Mouse (Mus musculus) neural tube, embryonic 15.5 days (tissue): ENCODE results near the gene Acta1. TPM values are rescaled to one million over a fixed set of nuclear protein-coding genes. Genes with fewer than 3 reads are reported as not detected.

ENCODE experiments used
- ATAC-seq: fragments of 200-750 bp; cut with Nextera tagmentation; 2 replicates; pipeline ENCODE4 v1.8.0; 2017; ENCODE audit warnings: mild to moderate bottlenecking, moderate TSS enrichment, moderate library complexity; ENCODE audit not compliant: low FRiP score
- H3K27ac ChIP-seq: fragments of 300-500 bp; sonication (generic); replicated peaks from 2 replicates; pipeline ENCODE4 v1.5.1; 2015; ENCODE audit warnings: mild to moderate bottlenecking, inconsistent platforms
- H3K27me3 ChIP-seq: fragments of 300-500 bp; sonication (generic); replicated peaks from 2 replicates; pipeline ENCODE4 v1.6.1; 2015; ENCODE audit warnings: inconsistent platforms
- H3K36me3 ChIP-seq: fragments of 300-500 bp; sonication (generic); 2 replicates; pipeline ENCODE4 v1.6.1; 2015; ENCODE audit warnings: inconsistent platforms
- H3K4me1 ChIP-seq: fragments of 300-500 bp; sonication (generic); 2 replicates; pipeline ENCODE4 v1.6.1; 2015; ENCODE audit warnings: inconsistent platforms
- H3K4me2 ChIP-seq: fragments of 300-500 bp; sonication (generic); 2 replicates; pipeline ENCODE4 v1.6.1; 2015; ENCODE audit warnings: inconsistent platforms, mild to moderate bottlenecking, moderate library complexity
- H3K4me3 ChIP-seq: fragments of 300-500 bp; sonication (generic); replicated peaks from 2 replicates; pipeline ENCODE4 v1.5.1; 2015; ENCODE audit warnings: mild to moderate bottlenecking, inconsistent platforms
- H3K9ac ChIP-seq: fragments of 300-500 bp; sonication (generic); replicated peaks from 2 replicates; pipeline ENCODE4 v1.6.1; 2015; ENCODE audit warnings: mild to moderate bottlenecking, inconsistent platforms
- H3K9me3 ChIP-seq: fragments of 300-500 bp; sonication (generic); replicated peaks from 2 replicates; pipeline ENCODE4 v1.6.1; 2016; ENCODE audit warnings: inconsistent platforms
- WGBS: fragments of 180-500 bp; shearing (Covaris S2); methylation state at CpG from one replicate; pipeline ENCODE4 v1.1.7; 2015; ENCODE audit warnings: mixed read lengths; 5-methylcytosine and 5-hydroxymethylcytosine counted together
- polyA plus RNA-seq: library from polyadenylated mRNA; unstranded; fragments of >200 nt; fragmentation: Nextera tagmentation; extraction: Ambion mirVana; gene quantifications from 2 replicates; pipeline ENCODE4 v1.2.1, GENCODE M21; 2015

Gene Acta1
- 92.7 and 174 TPM in 2 replicates for polyA plus RNA-seq

GRCm38 (mm10) chr8:123894502-123895097 is at the start of gene Acta1:
Gene Acta1 (minus strand): TSS chr8:123894751.
- H3K4me2 ChIP-seq: no peak within 1 kb of the TSS
- no peak within 1 kb of the TSS for H3K27ac ChIP-seq
- peaks cover 59% of the 10 kb centered on the region for H3K27me3 ChIP-seq
- H3K9me3 ChIP-seq: no peaks in the 10 kb centered on the region
- peaks cover 4% of the 10 kb centered on the region; the same call in 1 of the 2 replicates for H3K36me3 ChIP-seq
- H3K9ac ChIP-seq: no peak within 1 kb of the TSS
- ATAC-seq: no peak
- peaks cover 20% of the 10 kb centered on the region for H3K4me1 ChIP-seq
- no peak within 1 kb of the TSS for H3K4me3 ChIP-seq
- WGBS: 21% methylated on average over 13 of the region's 15 CpGs

- WGBS: 97% methylated on average over 7 of the region's 7 CpGs
- H3K9ac ChIP-seq: no peak overlapping the region
- no peaks in the 10 kb centered on the region for H3K4me1 ChIP-seq
- H3K4me3 ChIP-seq: no peak overlapping the region
- H3K4me2 ChIP-seq: no peak overlapping the region
- H3K27me3 ChIP-seq: no peaks in the 10 kb centered on the region
- H3K36me3 ChIP-seq: peaks cover 65% of the 10 kb centered on the region
- H3K9me3 ChIP-seq: no peaks in the 10 kb centered on the region
- no peak for ATAC-seq
- H3K27ac ChIP-seq: no peak overlapping the region
These were observed 34.5 kb upstream of the Acta1 start for GRCm38 (mm10) chr8:123929026-123929425.

GRCm38 (mm10) chr8:123925671-123926070 is 31.1 kb upstream of the Acta1 start:
- H3K27me3 ChIP-seq: no peaks in the 10 kb centered on the region
- no peaks in the 10 kb centered on the region for H3K9me3 ChIP-seq
- peaks cover 72% of the 10 kb centered on the region for H3K36me3 ChIP-seq
- 92% methylated on average over 3 of the region's 3 CpGs for WGBS
- H3K27ac ChIP-seq: no peak overlapping the region
- H3K4me3 ChIP-seq: no peak overlapping the region
- no peak overlapping the region for H3K9ac ChIP-seq
- ATAC-seq: no peak
- no peak overlapping the region for H3K4me2 ChIP-seq
- no peaks in the 10 kb centered on the region for H3K4me1 ChIP-seq

- Histone ChIP-seq H3K9ac (no peak overlapping the region), H3K27me3 (no peaks in the 10 kb centered on the region), H3K4me1 (no peaks in the 10 kb centered on the region), H3K4me2 (no peak overlapping the region), H3K27ac (no peak overlapping the region), H3K36me3 (peaks cover 71% of the 10 kb centered on the region), H3K9me3 (no peaks in the 10 kb centered on the region), H3K4me3 (no peak overlapping the region)
- peak; percentile 74 for ATAC-seq
- WGBS: 23% methylated on average over 2 of the region's 2 CpGs
These were observed 30.2 kb upstream of the Acta1 start for GRCm38 (mm10) chr8:123924719-123925118.

GRCm38 (mm10) chr8:123914635-123915034 is 20.1 kb upstream of the Acta1 start:
- Histone ChIP-seq H3K27me3 (no peaks in the 10 kb centered on the region), H3K36me3 (peaks cover 91% of the 10 kb centered on the region), H3K9ac (no peak overlapping the region), H3K4me2 (no peak overlapping the region), H3K27ac (no peak overlapping the region), H3K9me3 (no peaks in the 10 kb centered on the region), H3K4me1 (no peaks in the 10 kb centered on the region), H3K4me3 (no peak overlapping the region)
- 89% methylated on average over 3 of the region's 3 CpGs for WGBS
- ATAC-seq: no peak

GRCm38 (mm10) chr8:123912265-123912664 is 17.7 kb upstream of the Acta1 start:
- H3K36me3 ChIP-seq: peaks cover 90% of the 10 kb centered on the region
- 90% methylated on average over 4 of the region's 4 CpGs for WGBS
- no peak for ATAC-seq
- no peak overlapping the region for H3K4me3 ChIP-seq
- no peaks in the 10 kb centered on the region for H3K4me1 ChIP-seq
- H3K27ac ChIP-seq: no peak overlapping the region
- no peak overlapping the region for H3K4me2 ChIP-seq
- no peak overlapping the region for H3K9ac ChIP-seq
- no peaks in the 10 kb centered on the region for H3K27me3 ChIP-seq
- H3K9me3 ChIP-seq: no peaks in the 10 kb centered on the region

GRCm38 (mm10) chr8:123907604-123908003 is 13.1 kb upstream of the Acta1 start:
- no peaks in the 10 kb centered on the region for H3K27me3 ChIP-seq
- no peaks in the 10 kb centered on the region for H3K9me3 ChIP-seq
- no peak overlapping the region for H3K9ac ChIP-seq
- peaks cover 85% of the 10 kb centered on the region for H3K36me3 ChIP-seq
- H3K4me3 ChIP-seq: no peak overlapping the region
- H3K4me2 ChIP-seq: no peak overlapping the region
- H3K27ac ChIP-seq: no peak overlapping the region
- no peaks in the 10 kb centered on the region for H3K4me1 ChIP-seq
- ATAC-seq: no peak
- 83% methylated on average over 6 of the region's 6 CpGs for WGBS

GRCm38 (mm10) chr8:123902653-123903052 is 8.1 kb upstream of the Acta1 start:
- Histone ChIP-seq H3K9ac (no peak overlapping the region), H3K4me1 (no peaks in the 10 kb centered on the region), H3K27ac (no peak overlapping the region), H3K27me3 (0 out of 2 replicates have a peak, but pooled peaks cover under 1% of the 10 kb centered on the region), H3K4me2 (no peak overlapping the region), H3K36me3 (peaks cover 66% of the 10 kb centered on the region), H3K4me3 (no peak overlapping the region), H3K9me3 (no peaks in the 10 kb centered on the region)
- ATAC-seq: no peak
- 86% methylated on average over 7 of the region's 7 CpGs for WGBS

GRCm38 (mm10) chr8:123899366-123899765 is 4.8 kb upstream of the Acta1 start:
- H3K9me3 ChIP-seq: no peaks in the 10 kb centered on the region
- H3K36me3 ChIP-seq: peaks cover 40% of the 10 kb centered on the region
- H3K4me2 ChIP-seq: no peak overlapping the region
- no peak overlapping the region for H3K27ac ChIP-seq
- no peak overlapping the region for H3K9ac ChIP-seq
- WGBS: 90% methylated on average over 7 of the region's 7 CpGs
- no peak for ATAC-seq
- no peaks in the 10 kb centered on the region for H3K4me1 ChIP-seq
- H3K27me3 ChIP-seq: peaks cover 23% of the 10 kb centered on the region
- no peak overlapping the region for H3K4me3 ChIP-seq

- peaks cover 31% of the 10 kb centered on the region for H3K27me3 ChIP-seq
- 91% methylated on average over 5 of the region's 5 CpGs for WGBS
- H3K4me3 ChIP-seq: no peak overlapping the region
- no peaks in the 10 kb centered on the region for H3K9me3 ChIP-seq
- no peak overlapping the region for H3K4me2 ChIP-seq
- no peak for ATAC-seq
- H3K4me1 ChIP-seq: no peaks in the 10 kb centered on the region
- no peak overlapping the region for H3K9ac ChIP-seq
- peaks cover 32% of the 10 kb centered on the region for H3K36me3 ChIP-seq
- no peak overlapping the region for H3K27ac ChIP-seq
These were observed 4.0 kb upstream of the Acta1 start for GRCm38 (mm10) chr8:123898576-123898975.

- WGBS: 59% methylated on average over 10 of the region's 10 CpGs
- no peak for ATAC-seq
- peaks cover 43% of the 10 kb centered on the region for H3K27me3 ChIP-seq
- H3K36me3 ChIP-seq: peaks cover 16% of the 10 kb centered on the region
- no peak overlapping the region for H3K4me3 ChIP-seq
- H3K4me1 ChIP-seq: peaks cover 12% of the 10 kb centered on the region
- H3K9ac ChIP-seq: no peak overlapping the region
- no peaks in the 10 kb centered on the region for H3K9me3 ChIP-seq
- H3K4me2 ChIP-seq: no peak overlapping the region
- H3K27ac ChIP-seq: no peak overlapping the region
These were observed 2.2 kb upstream of the Acta1 start for GRCm38 (mm10) chr8:123896774-123897173.

- Histone ChIP-seq H3K4me1 (peaks cover 16% of the 10 kb centered on the region), H3K9ac (no peak overlapping the region)
These were observed 1.8 kb upstream of the Acta1 start for GRCm38 (mm10) chr8:123896366-123896761.

More at GRCm38 (mm10) chr8:123896366-123896761, 1.8 kb upstream of the Acta1 start:
- 64% methylated on average over 14 of the region's 14 CpGs for WGBS
- no peak overlapping the region for H3K27ac ChIP-seq
- H3K4me2 ChIP-seq: no peak overlapping the region
- H3K36me3 ChIP-seq: peaks cover 12% of the 10 kb centered on the region
- H3K9me3 ChIP-seq: no peaks in the 10 kb centered on the region
- H3K27me3 ChIP-seq: peaks cover 43% of the 10 kb centered on the region
- H3K4me3 ChIP-seq: no peak overlapping the region
- no peak for ATAC-seq
